Mouse (Mus musculus): ENCODE measurements around the gene Ift172. TPM values are rescaled to one million over a fixed set of nuclear protein-coding genes. Genes with fewer than 3 reads are reported as not detected.
A peak's percentile ranks its signal among the peaks of the same experiment; 100 is the strongest.

Ift172 gene
- polyA plus RNA-seq (2016; fragmentation: Nextera tagmentation; extraction: Ambion mirVana) = 34.7 and 48.6 TPM in 2 replicates

- Histone ChIP-seq H3K27me3 (ENCODE audit: low read depth, poor library complexity, severe bottlenecking) (no peaks in the 10 kb centered on the region), H3K9me3 (replicated peaks) (no peaks in the 10 kb centered on the region), H3K4me1 (peaks cover 35% of the 10 kb centered on the region), H3K4me3 (peak within 1 kb of the TSS; percentile 56), H3K36me3 (peaks cover 39% of the 10 kb centered on the region), H3K27ac (peak within 1 kb of the TSS; percentile 78)
- peak; percentile 96 for DNase-seq (ENCODE audit: low spot score)
- 3% methylated on average over 45 of the region's 45 CpGs for WGBS
These were observed at the start of gene Ift172 for GRCm38 (mm10) chr5:31290521-31291360. Gene Ift172, minus strand, starts transcription at chr5:31291116.

GRCm38 (mm10) chr5:31328255-31328654, 37.3 kb upstream of the Ift172 start:
- DNase-seq (ENCODE audit: low spot score) = peak; percentile 56
- H3K27ac ChIP-seq = no peak overlapping the region
- no peaks in the 10 kb centered on the region for H3K27me3 ChIP-seq (ENCODE audit: low read depth, poor library complexity, severe bottlenecking)
- H3K36me3 ChIP-seq = no peaks in the 10 kb centered on the region
- H3K4me1 ChIP-seq = no peaks in the 10 kb centered on the region
- no peak overlapping the region for H3K4me3 ChIP-seq
- H3K9me3 ChIP-seq (replicated peaks) = no peaks in the 10 kb centered on the region; the same call in 1 of the 2 replicates
- WGBS = 41% methylated on average over 7 of the region's 7 CpGs

GRCm38 (mm10) chr5:31326850-31327249, 35.9 kb upstream of the Ift172 start:
- H3K4me3 ChIP-seq = no peak overlapping the region
- 22% methylated on average over 5 of the region's 5 CpGs for WGBS
- no peaks in the 10 kb centered on the region for H3K4me1 ChIP-seq
- no peak for DNase-seq (ENCODE audit: low spot score)
- H3K36me3 ChIP-seq = no peaks in the 10 kb centered on the region
- H3K9me3 ChIP-seq (replicated peaks) = no peaks in the 10 kb centered on the region
- no peaks in the 10 kb centered on the region for H3K27me3 ChIP-seq (ENCODE audit: low read depth, poor library complexity, severe bottlenecking)
- H3K27ac ChIP-seq = no peak overlapping the region

GRCm38 (mm10) chr5:31324085-31324484, 33.2 kb upstream of the Ift172 start:
- H3K4me1 ChIP-seq = no peaks in the 10 kb centered on the region
- no peaks in the 10 kb centered on the region for H3K9me3 ChIP-seq (replicated peaks)
- WGBS = 68% methylated on average over 3 of the region's 3 CpGs
- H3K27ac ChIP-seq = no peak overlapping the region
- H3K36me3 ChIP-seq = no peaks in the 10 kb centered on the region
- DNase-seq (ENCODE audit: low spot score) = no peak
- H3K4me3 ChIP-seq = no peak overlapping the region
- H3K27me3 ChIP-seq (ENCODE audit: low read depth, poor library complexity, severe bottlenecking) = no peaks in the 10 kb centered on the region

- Histone ChIP-seq H3K9me3 (replicated peaks) (no peaks in the 10 kb centered on the region), H3K4me3 (no peak overlapping the region), H3K27ac (no peak overlapping the region), H3K36me3 (no peaks in the 10 kb centered on the region), H3K27me3 (ENCODE audit: low read depth, poor library complexity, severe bottlenecking) (no peaks in the 10 kb centered on the region), H3K4me1 (no peaks in the 10 kb centered on the region)
- 90% methylated on average over 3 of the region's 3 CpGs for WGBS
- no peak for DNase-seq (ENCODE audit: low spot score)
These were observed 31.9 kb upstream of the Ift172 start for GRCm38 (mm10) chr5:31322776-31323175.

GRCm38 (mm10) chr5:31312806-31313205, 21.9 kb upstream of the Ift172 start:
- H3K27me3 ChIP-seq (ENCODE audit: low read depth, poor library complexity, severe bottlenecking) = no peaks in the 10 kb centered on the region
- H3K4me3 ChIP-seq = no peak overlapping the region
- WGBS = 86% methylated on average over 8 of the region's 8 CpGs
- H3K9me3 ChIP-seq (replicated peaks) = no peaks in the 10 kb centered on the region
- H3K36me3 ChIP-seq = no peaks in the 10 kb centered on the region
- H3K27ac ChIP-seq = no peak overlapping the region
- H3K4me1 ChIP-seq = no peaks in the 10 kb centered on the region
- no peak for DNase-seq (ENCODE audit: low spot score)

GRCm38 (mm10) chr5:31303093-31303492, 12.2 kb upstream of the Ift172 start:
- Histone ChIP-seq H3K4me3 (no peak overlapping the region), H3K36me3 (no peaks in the 10 kb centered on the region), H3K27me3 (ENCODE audit: low read depth, poor library complexity, severe bottlenecking) (no peaks in the 10 kb centered on the region), H3K4me1 (no peaks in the 10 kb centered on the region), H3K9me3 (replicated peaks) (no peaks in the 10 kb centered on the region), H3K27ac (no peak overlapping the region)
- 95% methylated on average over 6 of the region's 6 CpGs for WGBS
- no peak for DNase-seq (ENCODE audit: low spot score)

- Histone ChIP-seq H3K9me3 (replicated peaks) (no peaks in the 10 kb centered on the region), H3K4me1 (no peaks in the 10 kb centered on the region), H3K4me3 (no peak overlapping the region), H3K27ac (no peak overlapping the region), H3K36me3 (no peaks in the 10 kb centered on the region), H3K27me3 (ENCODE audit: low read depth, poor library complexity, severe bottlenecking) (no peaks in the 10 kb centered on the region)
- 74% methylated on average over 8 of the region's 8 CpGs for WGBS
- DNase-seq (ENCODE audit: low spot score) = no peak
These were observed 10.9 kb upstream of the Ift172 start for GRCm38 (mm10) chr5:31301866-31302265.

GRCm38 (mm10) chr5:31298486-31298885, 7.6 kb upstream of the Ift172 start:
- whole genome bisulfite sequencing = 73% methylated on average over 2 of the region's 2 CpGs
- H3K27ac ChIP-seq = no peak overlapping the region
- no peaks in the 10 kb centered on the region for H3K9me3 ChIP-seq (replicated peaks)
- no peak overlapping the region for H3K4me3 ChIP-seq
- no peaks in the 10 kb centered on the region for H3K27me3 ChIP-seq (ENCODE audit: low read depth, poor library complexity, severe bottlenecking)
- H3K36me3 ChIP-seq = peaks cover 9% of the 10 kb centered on the region
- peaks cover 25% of the 10 kb centered on the region for H3K4me1 ChIP-seq
- DNase-seq (ENCODE audit: low spot score) = no peak

- peaks cover 25% of the 10 kb centered on the region for H3K4me1 ChIP-seq
- H3K27me3 ChIP-seq (ENCODE audit: low read depth, poor library complexity, severe bottlenecking) = no peaks in the 10 kb centered on the region
- no peak overlapping the region for H3K4me3 ChIP-seq
- 89% methylated on average over 3 of the region's 3 CpGs for WGBS
- no peaks in the 10 kb centered on the region for H3K9me3 ChIP-seq (replicated peaks)
- peaks cover 14% of the 10 kb centered on the region for H3K36me3 ChIP-seq
- no peak overlapping the region for H3K27ac ChIP-seq
- no peak for DNase-seq (ENCODE audit: low spot score)
These were observed 7.1 kb upstream of the Ift172 start for GRCm38 (mm10) chr5:31297981-31298380.

GRCm38 (mm10) chr5:31297047-31297757, 6.3 kb upstream of the Ift172 start, which contains the start of gene Gckr:
Gene Gckr, plus strand, starts transcription at chr5:31297443.
- H3K36me3 ChIP-seq = peaks cover 22% of the 10 kb centered on the region
- H3K9me3 ChIP-seq (replicated peaks) = no peaks in the 10 kb centered on the region
- H3K27ac ChIP-seq = no peak within 1 kb of the TSS
- peak within 1 kb of the TSS; percentile 75; the same call in 1 of the 2 replicates for H3K4me3 ChIP-seq
- DNase-seq (ENCODE audit: low spot score) = no peak
- WGBS = 82% methylated on average over 13 of the region's 13 CpGs
- H3K4me1 ChIP-seq = peaks cover 25% of the 10 kb centered on the region
- no peaks in the 10 kb centered on the region for H3K27me3 ChIP-seq (ENCODE audit: low read depth, poor library complexity, severe bottlenecking)

GRCm38 (mm10) chr5:31295606-31296141, 4.8 kb upstream of the Ift172 start, which contains the start of gene Fndc4:
Gene Fndc4, minus strand, starts transcription at chr5:31296080.
- Histone ChIP-seq H3K27ac (peak within 1 kb of the TSS; percentile 89), H3K4me3 (peak within 1 kb of the TSS; percentile 75), H3K36me3 (peaks cover 22% of the 10 kb centered on the region), H3K27me3 (ENCODE audit: low read depth, poor library complexity, severe bottlenecking) (no peaks in the 10 kb centered on the region), H3K4me1 (peaks cover 32% of the 10 kb centered on the region), H3K9me3 (replicated peaks) (no peaks in the 10 kb centered on the region)
- DNase-seq (ENCODE audit: low spot score) = peak; percentile 82
- under 1% methylated on average over 46 of the region's 46 CpGs for WGBS

All from limb, embryonic 10.5 days (tissue).